Mouse (Mus musculus): ENCODE data around the gene Nudt6.

Nudt6 gene

DNA sequence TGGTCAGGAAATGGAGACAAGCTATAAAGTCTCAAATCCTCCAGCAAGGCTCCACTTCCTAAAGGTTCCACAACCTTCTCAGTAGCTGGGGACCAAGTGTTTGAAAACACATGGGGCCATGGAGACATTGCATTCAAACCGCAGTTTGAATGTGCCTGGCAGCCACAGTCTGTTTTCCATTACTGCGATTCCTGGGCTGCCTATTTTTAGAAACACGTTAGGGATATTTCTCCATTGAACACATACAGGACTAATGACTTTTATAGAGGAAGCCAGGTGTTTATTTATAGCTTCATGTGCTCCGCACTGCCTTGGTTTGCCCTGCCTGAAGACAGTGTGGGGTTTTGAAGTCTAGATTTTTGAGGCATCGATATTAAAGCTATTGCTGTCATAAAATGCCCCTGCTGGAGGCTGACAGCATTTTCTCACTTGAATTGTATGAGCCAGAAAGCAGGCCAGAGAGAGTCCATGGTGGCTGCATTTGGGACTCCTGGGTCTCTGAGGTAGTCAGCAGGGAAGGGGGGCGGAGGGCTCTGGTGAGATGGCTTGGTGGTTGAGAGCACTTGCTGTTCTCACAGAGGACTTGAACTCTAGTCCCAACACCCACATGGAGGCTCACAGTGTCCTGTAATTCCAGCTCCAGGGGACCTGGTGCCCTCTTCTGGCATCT is 36.8 kb downstream of the Nudt6 start:
- DNase-seq (ENCODE audit: low spot score): no peak

- DNase-seq (ENCODE audit: low spot score): no peak
These were observed 38.6 kb downstream of the Nudt6 start for GRCm38 (mm10) chr3:37381457-37381856.

GRCm38 (mm10) chr3:37379930-37380881 is 39.8 kb downstream of the Nudt6 start:
- DNase-seq (ENCODE audit: low spot score): no peak

- DNase-seq (ENCODE audit: low spot score): no peak
These were observed 40.8 kb downstream of the Nudt6 start for GRCm38 (mm10) chr3:37379201-37379600.

DNA sequence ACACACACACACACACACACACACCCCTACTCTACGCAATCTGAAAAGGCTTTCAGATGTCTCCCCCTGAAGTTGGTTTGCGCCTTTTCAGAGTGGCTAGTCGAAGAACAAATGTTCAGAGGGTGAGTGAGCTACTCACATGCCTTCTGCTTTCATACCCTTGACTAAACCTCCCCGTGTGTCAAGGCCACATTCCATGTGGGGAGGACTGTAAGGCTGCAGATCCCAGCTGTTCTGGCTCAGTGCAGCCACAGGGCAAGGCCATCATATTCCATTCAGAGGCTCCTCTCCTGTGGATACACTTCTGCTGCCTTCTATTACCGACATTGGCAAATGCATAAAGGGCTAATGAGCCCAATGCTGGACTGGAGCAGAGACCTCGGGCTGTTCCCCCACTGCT is 41.6 kb downstream of the Nudt6 start:
- peak; percentile 76 for DNase-seq (ENCODE audit: low spot score)

DNA sequence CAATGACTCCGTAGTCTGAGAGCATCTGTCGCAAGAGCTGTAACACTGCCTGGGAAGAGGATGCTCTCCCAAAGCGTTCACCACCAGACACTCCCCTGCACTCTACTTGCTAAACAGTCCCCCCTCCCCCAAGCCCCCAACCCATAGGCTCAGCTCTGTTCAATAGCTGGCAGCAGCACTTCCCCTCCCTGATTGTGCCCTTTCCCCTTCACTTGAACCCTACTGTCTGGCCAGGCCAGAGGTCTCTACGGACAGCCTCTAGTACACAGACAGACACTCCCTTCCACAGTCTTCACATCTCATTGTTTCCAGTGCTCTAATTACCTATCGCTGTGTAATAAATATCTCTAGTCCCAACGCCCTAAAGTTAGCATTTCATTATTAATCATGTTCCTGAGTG is 42.1 kb downstream of the Nudt6 start:
- DNase-seq (ENCODE audit: low spot score): no peak

GRCm38 (mm10) chr3:37373712-37374111 is 46.3 kb downstream of the Nudt6 start:
- no peak for DNase-seq (ENCODE audit: low spot score)

DNA sequence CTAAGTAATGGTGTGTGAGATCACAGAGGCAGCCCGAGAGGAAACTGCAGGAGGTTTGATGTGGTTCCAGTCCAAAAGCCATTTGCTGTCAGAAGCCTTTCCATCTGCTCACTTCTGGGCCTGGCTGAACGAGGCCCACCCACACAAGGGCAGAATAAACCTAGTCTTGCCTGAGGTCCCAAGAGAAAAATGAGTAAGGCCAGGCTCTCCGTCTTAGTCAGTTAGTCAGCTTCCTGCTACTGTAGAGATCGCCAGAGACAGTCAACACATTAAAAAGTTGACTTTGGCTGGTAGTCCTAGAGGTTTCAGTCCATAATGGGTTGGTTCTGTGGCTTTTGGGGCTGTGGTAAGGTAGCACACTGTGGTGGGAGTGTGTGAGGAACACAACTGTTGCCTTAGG is 49.6 kb downstream of the Nudt6 start:
- DNase-seq (ENCODE audit: low spot score): no peak

- no peak for DNase-seq (ENCODE audit: low spot score)
These were observed 53.5 kb downstream of the Nudt6 start for GRCm38 (mm10) chr3:37366381-37367053.

DNA sequence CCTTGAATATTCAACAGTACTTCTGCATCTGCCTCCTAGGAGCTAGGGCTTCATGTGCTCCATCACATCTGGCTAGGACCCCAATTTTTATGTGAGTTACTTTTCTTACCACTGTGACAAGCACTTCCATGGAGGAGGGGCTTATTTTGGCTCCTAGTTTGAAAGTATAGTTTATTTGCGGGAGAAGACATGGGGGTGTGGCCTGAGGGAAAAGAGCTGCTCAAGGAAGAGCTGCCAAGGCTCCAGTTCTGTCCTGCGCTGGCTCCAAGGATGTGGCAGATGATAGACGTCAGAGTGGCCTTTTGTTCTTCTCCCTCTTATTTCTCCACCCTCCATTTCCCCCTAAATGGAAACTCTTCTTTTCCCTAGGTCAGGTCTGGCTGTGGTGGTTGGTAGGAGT is 54.0 kb downstream of the Nudt6 start:
- DNase-seq (ENCODE audit: low spot score): no peak

GRCm38 (mm10) chr3:37365144-37365543 is 54.9 kb downstream of the Nudt6 start:
- no peak for DNase-seq (ENCODE audit: low spot score)

DNA sequence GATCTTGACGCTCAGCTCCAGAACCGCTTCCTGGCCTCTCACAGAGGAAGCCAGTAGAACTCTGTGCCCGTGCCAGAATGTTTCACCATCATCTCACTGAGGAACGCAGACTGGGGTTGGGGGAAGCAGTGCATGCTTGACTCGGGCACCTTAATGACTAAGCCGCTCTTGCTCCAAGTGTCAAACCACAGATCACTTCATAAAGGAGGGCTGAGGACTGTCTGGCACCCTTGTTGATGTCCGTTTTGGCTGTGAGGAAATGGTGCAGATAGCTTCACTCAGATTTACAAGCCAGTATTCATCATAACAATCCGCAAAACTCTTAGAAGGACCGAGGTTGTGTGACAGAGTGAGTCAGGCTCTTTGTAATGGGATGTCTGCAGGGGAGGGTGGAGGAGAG is 59.3 kb downstream of the Nudt6 start:
- no peak for DNase-seq (ENCODE audit: low spot score)

Data from ovary, adult 18-20 months (tissue).